Mouse (Mus musculus): Measurements from ENCODE around the gene Pkig. TPM values are rescaled to one million over a fixed set of nuclear protein-coding genes. Genes with fewer than 3 reads are reported as not detected.

Pkig gene
- polyA plus RNA-seq, 1 experiment from 2014 or later = 66.3 TPM

DNA sequence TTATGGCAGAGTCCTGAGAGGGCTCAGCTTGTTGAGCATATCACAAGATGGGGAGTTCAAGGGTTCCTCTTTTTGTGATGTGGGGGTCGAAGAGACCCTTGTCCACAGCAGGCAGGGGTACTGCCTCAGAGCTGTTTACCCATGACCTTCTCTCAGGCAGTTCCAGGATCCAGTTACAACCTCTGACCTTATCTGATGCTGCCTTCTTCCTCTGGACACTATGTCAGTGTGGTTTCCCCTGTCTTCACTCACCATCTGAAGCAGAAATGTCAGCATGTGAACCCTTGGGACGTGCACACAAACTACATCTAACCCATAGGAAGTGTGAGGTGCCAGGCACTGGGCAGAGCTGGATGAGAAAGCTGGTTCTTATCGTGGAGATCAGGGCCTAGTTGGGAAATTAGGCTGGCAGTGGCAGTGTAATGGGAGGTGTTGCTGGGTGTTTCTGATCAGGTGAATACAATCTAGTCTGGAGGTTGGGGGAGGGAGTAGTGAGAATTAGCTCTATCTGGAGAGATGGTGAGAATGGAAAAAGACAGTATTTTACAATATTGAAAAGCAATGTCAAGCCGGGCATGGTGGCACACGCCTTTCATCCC lies 2.0 kb downstream of the Pkig start:
- H3K9ac ChIP-seq (ENCODE audit: low read length) = no peak overlapping the region
- DNase-seq (ENCODE audit: low spot score) (no peak), ATAC-seq (ENCODE audit: low FRiP score, low TSS enrichment) (no peak)
- H3K4me2 ChIP-seq (replicated peaks; ENCODE audit: low read depth) = no peak overlapping the region
- H3K9me3 ChIP-seq (ENCODE audit: control insufficient read depth, low read length) = no peaks in the 10 kb centered on the region
- no peak overlapping the region for H3K4me3 ChIP-seq (ENCODE audit: low read depth, low read length)
- H3K27ac ChIP-seq (replicated peaks) = no peak overlapping the region
- no peaks in the 10 kb centered on the region for H3K27me3 ChIP-seq (ENCODE audit: control insufficient read depth, insufficient read depth, low read length)
- no peaks in the 10 kb centered on the region for H3K36me3 ChIP-seq (ENCODE audit: control insufficient read depth, insufficient read depth, low read length)
- 83% methylated on average over 5 of the region's 5 CpGs for WGBS
- TF ChIP-seq EP300 (optimal IDR thresholded peaks at IDR 0.05) (no peak), CTCF (IDR thresholded peaks at IDR 0.05; ENCODE audit: low read depth) (no peak)
- H3K4me1 ChIP-seq (replicated peaks; ENCODE audit: control insufficient read depth, insufficient read depth) = no peaks in the 10 kb centered on the region

DNA sequence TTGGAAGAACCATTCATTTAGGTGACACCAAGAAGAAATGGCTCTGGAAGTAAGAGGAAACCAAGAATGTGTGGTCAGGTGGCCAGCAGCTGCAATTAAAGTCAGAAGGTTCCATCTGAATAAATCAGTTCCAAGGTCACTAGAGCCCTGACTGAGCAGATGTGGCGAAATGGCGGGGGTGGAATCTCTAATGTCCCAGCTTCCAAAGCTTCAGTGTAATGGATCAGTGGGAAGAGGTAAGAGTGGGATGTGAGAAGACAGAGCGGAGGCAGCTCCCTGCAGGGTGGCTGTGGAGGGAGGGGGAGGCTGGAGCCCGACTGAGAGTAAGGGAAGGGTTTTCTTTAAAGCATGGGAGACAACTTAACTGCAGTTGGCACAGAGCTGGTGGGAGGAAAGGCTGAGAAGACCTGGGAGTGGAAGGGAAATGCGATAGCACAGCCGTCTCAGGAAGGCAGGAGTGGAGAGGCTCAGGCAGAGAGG lies 3.2 kb downstream of the Pkig start:
- H3K4me1 ChIP-seq (replicated peaks; ENCODE audit: control insufficient read depth, insufficient read depth) = no peaks in the 10 kb centered on the region
- H3K9ac ChIP-seq (ENCODE audit: low read length) = no peak overlapping the region
- DNase-seq (ENCODE audit: low spot score) (no peak), ATAC-seq (ENCODE audit: low FRiP score, low TSS enrichment) (no peak)
- WGBS = 74% methylated on average over 6 of the region's 6 CpGs
- no peak overlapping the region for H3K27ac ChIP-seq (replicated peaks)
- H3K27me3 ChIP-seq (ENCODE audit: control insufficient read depth, insufficient read depth, low read length) = no peaks in the 10 kb centered on the region
- no peak overlapping the region for H3K4me3 ChIP-seq (ENCODE audit: low read depth, low read length)
- TF ChIP-seq CTCF (IDR thresholded peaks at IDR 0.05; ENCODE audit: low read depth) (no peak), EP300 (optimal IDR thresholded peaks at IDR 0.05) (no peak)
- no peaks in the 10 kb centered on the region for H3K9me3 ChIP-seq (ENCODE audit: control insufficient read depth, low read length)
- H3K4me2 ChIP-seq (replicated peaks; ENCODE audit: low read depth) = no peak overlapping the region
- no peaks in the 10 kb centered on the region for H3K36me3 ChIP-seq (ENCODE audit: control insufficient read depth, insufficient read depth, low read length)

DNA sequence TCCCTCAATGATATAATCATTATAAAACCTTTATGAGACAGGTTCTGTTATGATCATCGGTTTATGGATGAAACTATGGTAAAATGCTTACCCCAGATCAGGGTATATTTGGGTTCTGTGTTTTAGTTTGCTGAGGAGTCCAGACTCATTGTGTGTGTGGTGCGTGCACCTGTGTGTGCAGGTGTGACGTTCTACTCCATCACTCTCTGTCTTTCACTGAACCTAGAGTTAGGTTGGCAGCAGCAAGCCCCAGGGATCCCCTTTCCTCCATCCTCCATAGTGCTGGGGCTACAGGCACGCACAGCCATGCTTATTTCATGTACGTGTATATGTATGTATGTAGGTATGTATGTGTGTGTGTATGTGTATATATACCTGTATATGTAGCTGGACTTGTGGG lies 3.9 kb downstream of the Pkig start:
- 91% methylated on average over 5 of the region's 5 CpGs for WGBS
- H3K9ac ChIP-seq (ENCODE audit: low read length) = no peak overlapping the region
- no peaks in the 10 kb centered on the region for H3K9me3 ChIP-seq (ENCODE audit: control insufficient read depth, low read length)
- no peaks in the 10 kb centered on the region for H3K4me1 ChIP-seq (replicated peaks; ENCODE audit: control insufficient read depth, insufficient read depth)
- no peaks in the 10 kb centered on the region for H3K27me3 ChIP-seq (ENCODE audit: control insufficient read depth, insufficient read depth, low read length)
- no peak for TF ChIP-seq CTCF (IDR thresholded peaks at IDR 0.05; ENCODE audit: low read depth)
- TF ChIP-seq EP300 (optimal IDR thresholded peaks at IDR 0.05) = no peak
- no peak overlapping the region for H3K4me3 ChIP-seq (ENCODE audit: low read depth, low read length)
- no peak overlapping the region for H3K4me2 ChIP-seq (replicated peaks; ENCODE audit: low read depth)
- H3K27ac ChIP-seq (replicated peaks) = no peak overlapping the region
- no peaks in the 10 kb centered on the region for H3K36me3 ChIP-seq (ENCODE audit: control insufficient read depth, insufficient read depth, low read length)
- ATAC-seq (ENCODE audit: low FRiP score, low TSS enrichment) (no peak), DNase-seq (ENCODE audit: low spot score) (no peak)

DNA sequence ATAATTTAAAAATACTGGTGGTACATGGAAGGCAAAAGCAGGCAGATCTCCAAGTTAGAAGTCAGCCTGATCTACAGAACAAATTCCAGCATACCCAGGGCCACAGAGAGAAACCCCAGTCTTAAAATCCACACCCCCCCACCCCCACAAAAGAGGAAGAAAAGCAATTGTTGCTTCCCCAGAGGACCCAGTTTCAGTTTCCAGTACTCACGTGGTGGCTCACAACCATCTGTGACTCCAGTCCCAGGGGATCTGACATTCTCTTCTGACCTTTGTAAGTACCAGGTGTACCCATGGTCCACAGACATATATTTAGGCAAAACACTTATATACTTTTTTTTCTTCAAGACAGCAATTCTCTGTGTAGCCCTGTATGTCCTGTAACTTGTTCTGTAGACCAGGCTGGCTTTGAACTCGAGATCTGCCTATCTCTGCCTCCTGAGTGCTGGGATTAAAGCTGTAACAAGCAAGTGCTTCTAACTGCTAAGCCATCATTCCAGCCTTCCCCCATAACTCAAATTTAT lies 4.6 kb downstream of the Pkig start:
- TF ChIP-seq CTCF (IDR thresholded peaks at IDR 0.05; ENCODE audit: low read depth) = no peak
- TF ChIP-seq EP300 (optimal IDR thresholded peaks at IDR 0.05) = no peak
- Histone ChIP-seq H3K4me3 (ENCODE audit: low read depth, low read length) (no peak overlapping the region), H3K4me1 (replicated peaks; ENCODE audit: control insufficient read depth, insufficient read depth) (no peaks in the 10 kb centered on the region), H3K9me3 (ENCODE audit: control insufficient read depth, low read length) (no peaks in the 10 kb centered on the region), H3K4me2 (replicated peaks; ENCODE audit: low read depth) (no peak overlapping the region), H3K27ac (replicated peaks) (no peak overlapping the region), H3K27me3 (ENCODE audit: control insufficient read depth, insufficient read depth, low read length) (no peaks in the 10 kb centered on the region), H3K9ac (ENCODE audit: low read length) (no peak overlapping the region), H3K36me3 (ENCODE audit: control insufficient read depth, insufficient read depth, low read length) (no peaks in the 10 kb centered on the region)
- no peak for DNase-seq (ENCODE audit: low spot score)
- WGBS = 88% methylated on average over 2 of the region's 2 CpGs
- no peak for ATAC-seq (ENCODE audit: low FRiP score, low TSS enrichment)

DNA sequence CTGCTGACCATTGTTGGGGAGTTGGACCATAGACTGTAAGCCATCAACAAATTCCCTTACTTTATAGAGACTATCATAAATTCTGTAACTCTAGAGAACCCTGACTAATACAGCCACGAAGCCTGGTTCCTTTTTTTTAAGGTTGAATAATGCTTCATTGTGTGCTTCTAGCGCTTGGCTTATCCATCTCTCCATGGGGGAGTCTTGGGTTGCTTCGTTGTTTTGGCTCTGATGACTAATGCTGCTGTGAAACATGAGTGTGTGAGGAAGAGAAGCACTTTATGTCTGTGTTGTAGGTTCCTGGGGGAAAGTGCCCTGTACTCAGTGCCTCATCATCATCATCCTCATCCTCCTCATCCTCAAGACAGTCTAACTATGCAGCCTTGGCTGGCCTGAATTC lies 5.7 kb downstream of the Pkig start:
- WGBS = 64% methylated on average over 3 of the region's 3 CpGs
- H3K27me3 ChIP-seq (ENCODE audit: control insufficient read depth, insufficient read depth, low read length) = no peaks in the 10 kb centered on the region
- H3K4me1 ChIP-seq (replicated peaks; ENCODE audit: control insufficient read depth, insufficient read depth) = no peaks in the 10 kb centered on the region
- no peak overlapping the region for H3K4me2 ChIP-seq (replicated peaks; ENCODE audit: low read depth)
- DNase-seq (ENCODE audit: low spot score) (no peak), ATAC-seq (ENCODE audit: low FRiP score, low TSS enrichment) (no peak)
- H3K36me3 ChIP-seq (ENCODE audit: control insufficient read depth, insufficient read depth, low read length) = no peaks in the 10 kb centered on the region
- no peak overlapping the region for H3K9ac ChIP-seq (ENCODE audit: low read length)
- no peak overlapping the region for H3K27ac ChIP-seq (replicated peaks)
- TF ChIP-seq CTCF (IDR thresholded peaks at IDR 0.05; ENCODE audit: low read depth) (no peak), EP300 (optimal IDR thresholded peaks at IDR 0.05) (no peak)
- no peak overlapping the region for H3K4me3 ChIP-seq (ENCODE audit: low read depth, low read length)
- no peaks in the 10 kb centered on the region for H3K9me3 ChIP-seq (ENCODE audit: control insufficient read depth, low read length)

DNA sequence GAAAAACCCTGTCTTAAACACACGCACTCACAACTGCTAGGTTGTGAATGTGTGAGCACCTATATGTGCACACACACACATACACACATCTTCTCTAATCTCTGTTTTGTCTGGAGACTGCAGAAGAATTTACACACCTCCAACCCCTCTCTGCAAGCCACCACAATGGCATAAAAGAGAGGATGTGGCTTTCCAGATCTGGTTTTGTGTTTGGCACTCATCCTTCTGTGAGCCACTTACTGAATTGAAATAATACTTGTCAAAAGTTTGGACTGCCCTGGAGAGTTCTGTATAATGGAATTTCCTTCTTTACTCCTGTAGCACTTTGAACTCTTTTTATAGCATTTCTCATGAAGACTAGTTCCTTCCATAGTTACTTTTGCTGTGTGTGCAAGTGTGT lies 8.9 kb downstream of the Pkig start:
- Histone ChIP-seq H3K9ac (ENCODE audit: low read length) (no peak overlapping the region), H3K9me3 (ENCODE audit: control insufficient read depth, low read length) (no peaks in the 10 kb centered on the region), H3K4me1 (replicated peaks; ENCODE audit: control insufficient read depth, insufficient read depth) (no peaks in the 10 kb centered on the region), H3K27me3 (ENCODE audit: control insufficient read depth, insufficient read depth, low read length) (no peaks in the 10 kb centered on the region), H3K4me3 (ENCODE audit: low read depth, low read length) (no peak overlapping the region), H3K27ac (replicated peaks) (no peak overlapping the region), H3K36me3 (ENCODE audit: control insufficient read depth, insufficient read depth, low read length) (no peaks in the 10 kb centered on the region), H3K4me2 (replicated peaks; ENCODE audit: low read depth) (no peak overlapping the region)
- ATAC-seq (ENCODE audit: low FRiP score, low TSS enrichment) = no peak
- WGBS = 83% methylated on average over 1 of the region's 1 CpGs
- no peak for DNase-seq (ENCODE audit: low spot score)
- no peak for TF ChIP-seq EP300 (optimal IDR thresholded peaks at IDR 0.05)
- TF ChIP-seq CTCF (IDR thresholded peaks at IDR 0.05; ENCODE audit: low read depth) = no peak
